Mouse (Mus musculus): Measurements from ENCODE around the gene Cntnap5b. TPM values are rescaled to one million over a fixed set of nuclear protein-coding genes. Genes with fewer than 3 reads are reported as not detected.

The Cntnap5b gene
- polyA plus RNA-seq (2015; fragmentation: Nextera tagmentation; extraction: Ambion mirVana): not detected in 2 replicates

DNA sequence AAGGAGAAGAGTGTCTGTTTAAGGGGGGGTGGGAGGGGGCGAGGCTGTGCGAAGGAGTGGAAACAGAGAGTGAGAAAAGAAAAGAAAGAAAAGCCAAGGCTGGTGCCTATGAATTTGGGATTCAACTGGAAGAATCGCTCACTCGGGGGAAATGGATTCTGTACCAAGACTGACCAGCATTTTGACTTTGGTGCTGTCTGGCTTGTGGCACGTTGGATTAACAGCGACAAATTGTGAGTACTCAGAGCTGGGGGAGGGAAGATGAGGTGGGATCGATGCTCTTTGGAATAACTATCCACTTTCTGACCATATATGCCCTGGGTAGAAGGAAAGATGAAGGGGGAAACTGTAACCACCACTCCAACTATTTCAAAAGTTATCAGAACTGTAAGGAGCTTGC lies at the start of gene Cntnap5b:
Cntnap5b (plus strand) TSS at position 152 of the 400 bp plus-strand sequence.

Measured in urinary bladder, postnatal 0 days (tissue).